Mouse (Mus musculus): Measurements from ENCODE around the gene Pmepa1. TPM values are rescaled to one million over a fixed set of nuclear protein-coding genes. Genes with fewer than 3 reads are reported as not detected.

Pmepa1 gene
- polyA plus RNA-seq, 1 experiment: 93.7 TPM

GRCm38 (mm10) chr2:173185282-173185681 lies 91.1 kb downstream of the Pmepa1 start:
- no peak for DNase-seq (ENCODE audit: low read depth)

- no peak for DNase-seq (ENCODE audit: low read depth)
These were observed 91.8 kb downstream of the Pmepa1 start for GRCm38 (mm10) chr2:173184475-173185080.

- DNase-seq (ENCODE audit: low read depth): no peak
These were observed 92.4 kb downstream of the Pmepa1 start for GRCm38 (mm10) chr2:173183836-173184460.

GRCm38 (mm10) chr2:173183311-173183710 lies 93.0 kb downstream of the Pmepa1 start:
- no peak for DNase-seq (ENCODE audit: low read depth)

GRCm38 (mm10) chr2:173182796-173183195 lies 93.5 kb downstream of the Pmepa1 start:
- no peak for DNase-seq (ENCODE audit: low read depth)

- DNase-seq (ENCODE audit: low read depth): no peak
These were observed 94.4 kb downstream of the Pmepa1 start for GRCm38 (mm10) chr2:173181901-173182300.

GRCm38 (mm10) chr2:173181486-173181885 lies 94.8 kb downstream of the Pmepa1 start:
- no peak for DNase-seq (ENCODE audit: low read depth)

GRCm38 (mm10) chr2:173180721-173181388 lies 95.5 kb downstream of the Pmepa1 start:
- no peak for DNase-seq (ENCODE audit: low read depth)

GRCm38 (mm10) chr2:173180026-173180425 lies 96.3 kb downstream of the Pmepa1 start:
- no peak for DNase-seq (ENCODE audit: low read depth)

GRCm38 (mm10) chr2:173179046-173179445 lies 97.3 kb downstream of the Pmepa1 start:
- DNase-seq (ENCODE audit: low read depth): no peak

- DNase-seq (ENCODE audit: low read depth): no peak
These were observed 98.4 kb downstream of the Pmepa1 start for GRCm38 (mm10) chr2:173177951-173178350.

GRCm38 (mm10) chr2:173177481-173177880 lies 98.9 kb downstream of the Pmepa1 start:
- DNase-seq (ENCODE audit: low read depth): no peak

- DNase-seq (ENCODE audit: low read depth): no peak
These were observed 100.6 kb downstream of the Pmepa1 start for GRCm38 (mm10) chr2:173175703-173176102.

GRCm38 (mm10) chr2:173174569-173174968 lies 101.8 kb downstream of the Pmepa1 start:
- no peak for DNase-seq (ENCODE audit: low read depth)

Other genes with a start within 250 kb of the Pmepa1 start
- gene Ctcfl, start 157.0 kb downstream of the Pmepa1 start, polyA plus RNA-seq (2012; rRNA removed): 0.20 and 0.31 TPM in 2 replicates
- gene Pck1, start 123.5 kb downstream of the Pmepa1 start, polyA plus RNA-seq (2012; rRNA removed): 97.4 and 257 TPM in 2 replicates
- gene Zbp1, start 57.6 kb downstream of the Pmepa1 start, polyA plus RNA-seq (2012; rRNA removed): 2.7 and 3.3 TPM in 2 replicates
- gene 1700021F07Rik, start 246.1 kb upstream of the Pmepa1 start, polyA plus RNA-seq (2012; rRNA removed): 0.34 and 0.76 TPM in 2 replicates

Data from gonadal fat pad, adult 2 months (tissue).